19 mouse cellular contexts compared by ENCODE assay signal in genomic region chr11:70754958-70755357, GRCm38 (mm10). TPM values are rescaled to one million over a fixed set of nuclear protein-coding genes. Genes with fewer than 3 reads are reported as not detected.
DNase-seq lines count a peak whose midpoint lies in the region; ATAC-seq and TF ChIP-seq lines count a peak whose summit lies in the region.
"Had no signal": no experiment of that assay in that cellular context is flagged by ENCODE, and none has a peak within 500 bp of the region (broad histone marks: within the 10 kb centered on the region; RNA-seq: fewer than 3 reads in every experiment).

No protein-coding gene starts in this region.

- H3K4me3 ChIP-seq in liver, embryonic 14.5 days (ENCODE audit: insufficient read depth in 1 of 2, low read depth in 2 of 2, low read length in 2 of 2) = no peak overlapping the region
- H3K4me3 ChIP-seq in intestine, embryonic 15.5 days (replicated peaks) = no peak overlapping the region
- H3K4me3 ChIP-seq: embryonic facial prominence, embryonic 15.5 days; forebrain, embryonic 10.5 days; limb, embryonic 15.5 days; midbrain, embryonic 10.5 days; neural tube, embryonic 13.5 days had no signal

- no peak overlapping the region for H3K27ac ChIP-seq in liver, embryonic 14.5 days
- H3K27ac ChIP-seq in intestine, embryonic 15.5 days = peak overlapping the region; percentile 25; the same call in 1 of the 2 replicates
- H3K27ac ChIP-seq: embryonic facial prominence, embryonic 15.5 days; forebrain, embryonic 10.5 days; limb, embryonic 15.5 days; midbrain, embryonic 10.5 days; neural tube, embryonic 13.5 days had no signal

- no peak for ATAC-seq in liver, embryonic 14.5 days (ENCODE audit: insufficient read depth)
- no peak for ATAC-seq in intestine, embryonic 15.5 days

- no peaks in the 10 kb centered on the region for H3K27me3 ChIP-seq in liver, embryonic 14.5 days (ENCODE audit: control insufficient read depth, insufficient read depth, low read length)
- no peaks in the 10 kb centered on the region for H3K27me3 ChIP-seq in intestine, embryonic 15.5 days (replicated peaks)
- H3K27me3 ChIP-seq: embryonic facial prominence, embryonic 15.5 days; limb, embryonic 15.5 days had no signal

- no peaks in the 10 kb centered on the region for H3K9me3 ChIP-seq in liver, embryonic 14.5 days (ENCODE audit: control insufficient read depth, low read length)
- H3K9me3 ChIP-seq in intestine, embryonic 15.5 days = no peaks in the 10 kb centered on the region
- H3K9me3 ChIP-seq: embryonic facial prominence, embryonic 15.5 days; forebrain, embryonic 10.5 days; limb, embryonic 15.5 days; midbrain, embryonic 10.5 days; neural tube, embryonic 13.5 days had no signal

- H3K9ac ChIP-seq in liver, embryonic 14.5 days (replicated peaks) = no peak overlapping the region
- no peak overlapping the region for H3K9ac ChIP-seq in intestine, embryonic 15.5 days
- H3K9ac ChIP-seq: embryonic facial prominence, embryonic 15.5 days; forebrain, postnatal 0 days; limb, embryonic 15.5 days; lung, embryonic 14.5 days had no signal

- 58% methylated on average over 7 of the region's 7 CpGs for WGBS in liver, embryonic 14.5 days (ENCODE audit: insufficient replicate concordance)
- WGBS in intestine, embryonic 15.5 days = 51% methylated on average over 7 of the region's 7 CpGs

- TF ChIP-seq EP300 in liver, embryonic 14.5 days (IDR thresholded peaks at IDR 0.05; ENCODE audit: low read depth) = no peak

- no peak overlapping the region for H3K4me2 ChIP-seq in liver, embryonic 14.5 days (ENCODE audit: low read depth)
- no peak overlapping the region for H3K4me2 ChIP-seq in intestine, embryonic 15.5 days (replicated peaks)
- H3K4me2 ChIP-seq: embryonic facial prominence, embryonic 15.5 days; heart, embryonic 11.5 days; limb, embryonic 15.5 days; lung, embryonic 14.5 days; neural tube, embryonic 13.5 days had no signal

- DNase-seq in liver, embryonic 14.5 days (ENCODE audit: low read depth in 3 of 3, low spot score in 3 of 3) = no peak
- no peak for DNase-seq in liver
- DNase-seq in urinary bladder, postnatal 14 days (ENCODE audit: low spot score) = peak; percentile 4
- DNase-seq in urinary bladder, postnatal 10 days (ENCODE audit: low spot score) = no peak
- DNase-seq in left cerebral cortex, adult 18-20 months (ENCODE audit: low spot score in 2 of 2) = no peak
- DNase-seq in gastrocnemius, adult 18-20 months (ENCODE audit: low spot score) = no peak

- H3K36me3 ChIP-seq in liver, embryonic 14.5 days (replicated peaks; ENCODE audit: control insufficient read depth, insufficient read depth, low read depth) = no peaks in the 10 kb centered on the region
- H3K36me3 ChIP-seq in intestine, embryonic 15.5 days = no peaks in the 10 kb centered on the region
- H3K36me3 ChIP-seq: embryonic facial prominence, embryonic 15.5 days; forebrain, embryonic 10.5 days; limb, embryonic 15.5 days; midbrain, embryonic 10.5 days; neural tube, embryonic 13.5 days had no signal

- H3K4me1 ChIP-seq in liver, embryonic 14.5 days (replicated peaks; ENCODE audit: control insufficient read depth in 2 of 2, insufficient read depth in 2 of 2, low read length in 1 of 2) = 0 out of 4 replicates have a peak, but pooled peaks cover 0 to 2% of the 10 kb centered on the region in 2 experiments
- 0 out of 2 replicates have a peak, but pooled peaks cover 3% of the 10 kb centered on the region for H3K4me1 ChIP-seq in intestine, embryonic 15.5 days (replicated peaks)
- H3K4me1 ChIP-seq: embryonic facial prominence, embryonic 15.5 days; limb, embryonic 15.5 days; midbrain, embryonic 10.5 days; neural tube, embryonic 13.5 days had no signal

- TF ChIP-seq CTCF in liver, embryonic 14.5 days (IDR thresholded peaks at IDR 0.05; ENCODE audit: low read depth) = peak; percentile 32

RNA-seq across cellular contexts. Expression of gene Zfp3, which starts 9.1 kb away (rescaled TPM):
- polyA plus RNA-seq in liver, embryonic 14.5 days (2012; rRNA removed) = 0.38 and 0.64 TPM in 2 replicates
- polyA plus RNA-seq in liver, embryonic 14.5 days (2014; fragmentation: Nextera tagmentation; extraction: Ambion mirVana) = 0.85 and 1.1 TPM in 2 replicates
- 5.3 and 6.2 TPM in 2 replicates for polyA plus RNA-seq in intestine, embryonic 15.5 days (2015; fragmentation: Nextera tagmentation; extraction: Ambion mirVana)
- 10 to 100 TPM; 17.2 to 17.9 TPM for total RNA-seq in left cerebral cortex, adult 18-20 months (2021)
- total RNA-seq in gastrocnemius, adult 18-20 months (2021) = 10 to 100 TPM; 12.0 to 13.0 TPM

RNA-seq across cellular contexts. Expression of gene Kif1c, which starts 54.6 kb away (rescaled TPM):
- 4.6 and 5.9 TPM in 2 replicates for polyA plus RNA-seq in liver, embryonic 14.5 days (2012; rRNA removed)
- polyA plus RNA-seq in liver, embryonic 14.5 days (2014; fragmentation: Nextera tagmentation; extraction: Ambion mirVana) = 2.2 and 2.9 TPM in 2 replicates
- polyA plus RNA-seq in intestine, embryonic 15.5 days (2015; fragmentation: Nextera tagmentation; extraction: Ambion mirVana) = 4.4 TPM in 2 replicates
- total RNA-seq in left cerebral cortex, adult 18-20 months (2021) = 10 to 100 TPM; 54.8 to 57.7 TPM
- 100 to 1,000 TPM; 587 to 632 TPM for total RNA-seq in gastrocnemius, adult 18-20 months (2021)

RNA-seq across cellular contexts. Expression of gene Inca1, which starts 55.0 kb away (rescaled TPM):
- 0.63 and 1.2 TPM in 2 replicates for polyA plus RNA-seq in liver, embryonic 14.5 days (2012; rRNA removed)
- polyA plus RNA-seq in liver, embryonic 14.5 days (2014; fragmentation: Nextera tagmentation; extraction: Ambion mirVana) = 0.71 and 1.4 TPM in 2 replicates
- 1.4 and 1.5 TPM in 2 replicates for polyA plus RNA-seq in intestine, embryonic 15.5 days (2015; fragmentation: Nextera tagmentation; extraction: Ambion mirVana)
- 1 to 10 TPM; 1.8 to 2.2 TPM for total RNA-seq in left cerebral cortex, adult 18-20 months (2021)
- total RNA-seq in gastrocnemius, adult 18-20 months (2021) = 1 to 10 TPM; 4.1 to 6.4 TPM

RNA-seq across cellular contexts. Expression of gene Scimp, which starts 57.4 kb away (rescaled TPM):
- polyA plus RNA-seq in liver, embryonic 14.5 days (2012; rRNA removed) = 0.10 and 0.12 TPM in 2 replicates
- polyA plus RNA-seq in liver, embryonic 14.5 days (2014; fragmentation: Nextera tagmentation; extraction: Ambion mirVana) = 0.51 and 0.64 TPM in 2 replicates
- polyA plus RNA-seq in intestine, embryonic 15.5 days (2015; fragmentation: Nextera tagmentation; extraction: Ambion mirVana) = 0.70 and 0.88 TPM in 2 replicates
- total RNA-seq in left cerebral cortex, adult 18-20 months (2021) = not detected
- total RNA-seq in gastrocnemius, adult 18-20 months (2021) = not detected
- total RNA-seq: forebrain, postnatal 0 days; heart, postnatal 10 days; layer of hippocampus, adult 18-20 months; left cerebral cortex, postnatal 36 days; MEL had no signal
- polyA plus RNA-seq: embryonic facial prominence, embryonic 15.5 days; forebrain, embryonic 10.5 days; forebrain, postnatal 0 days; lung, embryonic 14.5 days; midbrain, embryonic 10.5 days; neural tube, embryonic 13.5 days had no signal

Comparison
In these comparisons a context has a peak if more than half of its experiments do, and no peak if none do; other contexts are left out.
1. RNA of gene Kif1c, which starts 54.6 kb away (total RNA-seq): 587 to 632 TPM in gastrocnemius, adult 18-20 months; 54.8 to 57.7 TPM in left cerebral cortex, adult 18-20 months; every median in the first group is over 10 times any median in the second.